Mouse (Mus musculus) CH12.LX (cell line): Measurements from ENCODE around the gene A230050P20Rik. TPM values are rescaled to one million over a fixed set of nuclear protein-coding genes. Genes with fewer than 3 reads are reported as not detected.

Source experiments
- DNase-seq: peaks from one replicate; pipeline ENCODE4 v3.0.0-alpha.2; 2013; ENCODE audit errors: extremely low read depth
- H3K27ac ChIP-seq: 2 replicates; pipeline ENCODE4 v1.5.1; 2012; ENCODE audit warnings: low read depth, mild to moderate bottlenecking, control low read depth, moderate library complexity; ENCODE audit not compliant: insufficient read depth
- H3K27me3 ChIP-seq: replicated peaks from 2 replicates; pipeline ENCODE3; 2012; ENCODE audit warnings: inconsistent platforms
- H3K36me3 ChIP-seq, 2 experiments: replicated peaks in 1 of 2; 2 replicates each; pipeline versions ENCODE3 to v1.6.1; 2012; ENCODE audit warnings: inconsistent platforms in 1 of 2, low read length in 1 of 2, mild to moderate bottlenecking in 1 of 2, mixed read lengths in 1 of 2, moderate library complexity in 1 of 2; ENCODE audit not compliant: control insufficient read depth in 1 of 2, insufficient read depth in 1 of 2
- H3K4me1 ChIP-seq, 2 experiments: 2 replicates each; pipeline ENCODE4 v1.6.1; 2012; ENCODE audit warnings: inconsistent platforms in 1 of 2, moderate library complexity in 1 of 2; ENCODE audit not compliant: insufficient read depth in 2 of 2, control insufficient read depth in 1 of 2
- H3K4me2 ChIP-seq: 2 replicates; pipeline ENCODE4 v1.6.1; 2012; ENCODE audit warnings: low read depth, mild to moderate bottlenecking, control low read depth; ENCODE audit not compliant: poor library complexity, insufficient read depth, severe bottlenecking
- H3K4me3 ChIP-seq, 3 experiments: fragments of 150-350 bp in 1 of 3; sonication (generic) in 1 of 3; replicated peaks in 1 of 3; 2 replicates each; pipeline versions ENCODE3 to v1.5.1; 2011 to 2012; ENCODE audit warnings: low read depth in 2 of 3, low read length in 2 of 3, mild to moderate bottlenecking in 2 of 3, moderate library complexity in 2 of 3, control low read depth in 1 of 3, improper control_type of control experiment in 1 of 3, inconsistent platforms in 1 of 3, mixed read lengths in 1 of 3; ENCODE audit not compliant: poor library complexity in 1 of 3
- H3K79me2 ChIP-seq: replicated peaks from 2 replicates; pipeline ENCODE4 v1.6.1; 2012; ENCODE audit warnings: mild to moderate bottlenecking, moderate library complexity; ENCODE audit not compliant: control insufficient read depth, poor library complexity, insufficient read depth, severe bottlenecking; ENCODE audit errors: extremely low read depth
- H3K9ac ChIP-seq: 2 replicates; pipeline ENCODE4 v1.6.1; 2012; ENCODE audit warnings: low read depth, mild to moderate bottlenecking, control low read depth, moderate library complexity; ENCODE audit not compliant: insufficient read depth
- H3K9me3 ChIP-seq: replicated peaks from 2 replicates; pipeline ENCODE3; 2012; ENCODE audit warnings: low read length, inconsistent platforms, mixed read lengths
- BHLHE40 ChIP-seq: IDR thresholded peaks from 2 replicates; pipeline ENCODE4 v1.6.1; 2011; ENCODE audit warnings: mild to moderate bottlenecking, low read depth, low read length, improper control_type of control experiment
- CHD1 ChIP-seq: IDR thresholded peaks from 2 replicates; pipeline ENCODE4 v1.6.1; 2012; ENCODE audit warnings: low read depth, low read length, improper control_type of control experiment, inconsistent platforms
- CHD2 ChIP-seq: IDR thresholded peaks from 2 replicates; pipeline ENCODE4 v1.6.1; 2011; ENCODE audit warnings: low read length, improper control_type of control experiment
- CTCF ChIP-seq, 2 experiments: IDR thresholded peaks in 1 of 2; conservative IDR thresholded peaks in 1 of 2; 2 replicates each; pipeline ENCODE4 v1.5.1; 2011 to 2012; ENCODE audit warnings: low read depth in 2 of 2, low read length in 2 of 2, improper control_type of control experiment in 1 of 2, inconsistent platforms in 1 of 2, mild to moderate bottlenecking in 1 of 2, moderate library complexity in 1 of 2
- E2F4 ChIP-seq: IDR thresholded peaks from 2 replicates; pipeline ENCODE4 v1.6.1; 2011; ENCODE audit warnings: low read depth, low read length, improper control_type of control experiment; ENCODE audit not compliant: insufficient replicate concordance
- ELF1 ChIP-seq: IDR thresholded peaks from 2 replicates; pipeline ENCODE4 v1.6.1; 2014; ENCODE audit warnings: low read depth, mild to moderate bottlenecking, inconsistent platforms, low read length, improper control_type of control experiment
- EP300 ChIP-seq: IDR thresholded peaks from 2 replicates; pipeline ENCODE4 v1.6.1; 2011; ENCODE audit warnings: low read length, improper control_type of control experiment
- ETS1 ChIP-seq: conservative IDR thresholded peaks from 2 replicates; pipeline ENCODE4 v1.6.1; 2012; ENCODE audit warnings: low read depth, mild to moderate bottlenecking, inconsistent platforms, low read length, improper control_type of control experiment, moderate library complexity
- GABPA ChIP-seq: IDR thresholded peaks from 2 replicates; pipeline ENCODE4 v1.6.1; 2012; ENCODE audit warnings: low read depth, low read length, improper control_type of control experiment, inconsistent platforms; ENCODE audit not compliant: insufficient replicate concordance
- HCFC1 ChIP-seq: IDR thresholded peaks from 2 replicates; pipeline ENCODE4 v1.6.1; 2012; ENCODE audit warnings: low read depth, mild to moderate bottlenecking, inconsistent platforms, low read length, improper control_type of control experiment
- IRF4 ChIP-seq: IDR thresholded peaks from 2 replicates; pipeline ENCODE4 v1.6.1; 2014; ENCODE audit warnings: low read depth, mild to moderate bottlenecking, inconsistent platforms, low read length, improper control_type of control experiment
- JUN ChIP-seq: IDR thresholded peaks from 2 replicates; pipeline ENCODE4 v1.6.1; 2011; ENCODE audit warnings: low read depth, mild to moderate bottlenecking, low read length, improper control_type of control experiment, moderate library complexity; ENCODE audit not compliant: insufficient read depth
- JUND ChIP-seq: conservative IDR thresholded peaks from 2 replicates; pipeline ENCODE4 v1.6.1; 2011; ENCODE audit warnings: low read depth, low read length, improper control_type of control experiment
- KAT2A ChIP-seq: IDR thresholded peaks from 2 replicates; pipeline ENCODE4 v1.6.1; 2012; ENCODE audit warnings: low read length, improper control_type of control experiment, inconsistent platforms; ENCODE audit not compliant: insufficient replicate concordance
- MAFK ChIP-seq: IDR thresholded peaks from 2 replicates; pipeline ENCODE4 v1.6.1; 2011; ENCODE audit warnings: low read length, improper control_type of control experiment; ENCODE audit not compliant: insufficient replicate concordance
- MAX ChIP-seq: IDR thresholded peaks from 2 replicates; pipeline ENCODE4 v1.6.1; 2011; ENCODE audit warnings: low read length, improper control_type of control experiment
- MAZ ChIP-seq: IDR thresholded peaks from 2 replicates; pipeline ENCODE4 v1.6.1; 2012; ENCODE audit warnings: low read depth, mild to moderate bottlenecking, inconsistent platforms, low read length, improper control_type of control experiment, moderate library complexity
- MEF2A ChIP-seq: IDR thresholded peaks from 2 replicates; pipeline ENCODE4 v1.6.1; 2014; ENCODE audit warnings: low read depth, mild to moderate bottlenecking, inconsistent platforms, low read length, improper control_type of control experiment, borderline replicate concordance
- MXI1 ChIP-seq: IDR thresholded peaks from 2 replicates; pipeline ENCODE4 v1.6.1; 2011; ENCODE audit warnings: mild to moderate bottlenecking, low read depth, low read length, improper control_type of control experiment
- MYC ChIP-seq: IDR thresholded peaks from 2 replicates; pipeline ENCODE4 v1.6.1; 2011; ENCODE audit warnings: low read depth, mild to moderate bottlenecking, improper control_type of control experiment, low read length
- NELFE ChIP-seq: IDR thresholded peaks from 2 replicates; pipeline ENCODE4 v1.6.1; 2011; ENCODE audit warnings: low read depth, low read length, improper control_type of control experiment
- NRF1 ChIP-seq: IDR thresholded peaks from 2 replicates; pipeline ENCODE4 v1.6.1; 2014; ENCODE audit warnings: low read depth, mild to moderate bottlenecking, inconsistent platforms, low read length, improper control_type of control experiment, moderate library complexity
- PAX5 ChIP-seq: IDR thresholded peaks from 2 replicates; pipeline ENCODE4 v1.6.1; 2012; ENCODE audit warnings: low read length, inconsistent platforms, mixed read lengths
- POLR2A ChIP-seq: IDR thresholded peaks from 2 replicates; pipeline ENCODE4 v1.6.1; 2011; ENCODE audit warnings: low read depth, mild to moderate bottlenecking, improper control_type of control experiment, low read length
- POLR2AphosphoS2 ChIP-seq: IDR thresholded peaks from 2 replicates; pipeline ENCODE4 v1.6.1; 2011; ENCODE audit warnings: low read depth, low read length, improper control_type of control experiment
- RAD21 ChIP-seq: IDR thresholded peaks from 2 replicates; pipeline ENCODE4 v1.6.1; 2011; ENCODE audit warnings: low read depth, mild to moderate bottlenecking, low read length, improper control_type of control experiment, moderate library complexity
- RCOR1 ChIP-seq: conservative IDR thresholded peaks from 2 replicates; pipeline ENCODE4 v1.6.1; 2012; ENCODE audit warnings: low read depth, mild to moderate bottlenecking, inconsistent platforms, low read length, improper control_type of control experiment
- SIN3A ChIP-seq: IDR thresholded peaks from 2 replicates; pipeline ENCODE4 v1.6.1; 2012; ENCODE audit warnings: low read length, improper control_type of control experiment, inconsistent platforms
- SMC3 ChIP-seq: IDR thresholded peaks from 2 replicates; pipeline ENCODE4 v1.6.1; 2011; ENCODE audit warnings: low read depth, low read length, improper control_type of control experiment
- TBP ChIP-seq: conservative IDR thresholded peaks from 2 replicates; pipeline ENCODE4 v1.6.1; 2011; ENCODE audit warnings: low read depth, low read length, improper control_type of control experiment
- TCF12 ChIP-seq: IDR thresholded peaks from 2 replicates; pipeline ENCODE4 v1.6.1; 2014; ENCODE audit warnings: low read depth, mild to moderate bottlenecking, inconsistent platforms, low read length, improper control_type of control experiment
- UBTF ChIP-seq: IDR thresholded peaks from 2 replicates; pipeline ENCODE4 v1.6.1; 2012; ENCODE audit warnings: low read depth, mild to moderate bottlenecking, inconsistent platforms, low read length, improper control_type of control experiment, moderate library complexity
- USF1 ChIP-seq: IDR thresholded peaks from 2 replicates; pipeline ENCODE4 v1.6.1; 2014; ENCODE audit warnings: low read depth, mild to moderate bottlenecking, inconsistent platforms, low read length, improper control_type of control experiment
- USF2 ChIP-seq: conservative IDR thresholded peaks from 2 replicates; pipeline ENCODE4 v1.6.1; 2011; ENCODE audit warnings: low read depth, low read length, improper control_type of control experiment
- ZC3H11A ChIP-seq: IDR thresholded peaks from 2 replicates; pipeline ENCODE4 v1.6.1; 2012; ENCODE audit warnings: low read depth, mild to moderate bottlenecking, inconsistent platforms, low read length, improper control_type of control experiment
- ZKSCAN1 ChIP-seq: IDR thresholded peaks from 2 replicates; pipeline ENCODE4 v1.6.1; 2012; ENCODE audit warnings: low read depth, inconsistent platforms, low read length, improper control_type of control experiment, borderline replicate concordance
- ZMIZ1 ChIP-seq: IDR thresholded peaks from 2 replicates; pipeline ENCODE4 v1.6.1; 2012; ENCODE audit warnings: low read depth, mild to moderate bottlenecking, inconsistent platforms, low read length, improper control_type of control experiment
- ZNF384 ChIP-seq: IDR thresholded peaks from 2 replicates; pipeline ENCODE4 v1.6.1; 2012; ENCODE audit warnings: low read depth, low read length, improper control_type of control experiment, inconsistent platforms
- dilution Hi-C: fragments of 300-500 bp; cut with MboI; formaldehyde crosslinking; loops from 2 replicates; pipeline ENCODE4 v1.14.3; 2020; ENCODE audit warnings: low sequenced_read_pairs; ENCODE audit not compliant: extremely low pct_unique_long_range_greater_than_20kb, extremely low pct_ligation_motif_present
- in situ Hi-C: fragments of 300-500 bp; cut with MboI; formaldehyde crosslinking; loops from 3 replicates; pipeline ENCODE4 v1.14.3; 2019; ENCODE audit warnings: low sequenced_read_pairs, low pct_ligation_motif_present, low pct_unique_long_range_greater_than_20kb, mixed read lengths
- polyA plus RNA-seq: library from polyadenylated mRNA; unstranded; fragments of >175 nt; gene quantifications from 2 replicates; pipeline ENCODE4 v1.2.1, GENCODE M21; 2012; ENCODE audit warnings: low read depth; ENCODE audit not compliant: insufficient read length
- total RNA-seq, 2 experiments: library from RNA; depleted of rRNA; stranded (reverse); fragments of 300-350 nt in 1 of 2; fragments of >200 nt in 1 of 2; gene quantifications; 2 replicates each; pipeline ENCODE4 v1.2.3; 2012 to 2014

Gene A230050P20Rik
- total and polyA plus RNA-seq, 3 experiments, result 3.3 to 25.2 (median 11.0) TPM

DNA sequence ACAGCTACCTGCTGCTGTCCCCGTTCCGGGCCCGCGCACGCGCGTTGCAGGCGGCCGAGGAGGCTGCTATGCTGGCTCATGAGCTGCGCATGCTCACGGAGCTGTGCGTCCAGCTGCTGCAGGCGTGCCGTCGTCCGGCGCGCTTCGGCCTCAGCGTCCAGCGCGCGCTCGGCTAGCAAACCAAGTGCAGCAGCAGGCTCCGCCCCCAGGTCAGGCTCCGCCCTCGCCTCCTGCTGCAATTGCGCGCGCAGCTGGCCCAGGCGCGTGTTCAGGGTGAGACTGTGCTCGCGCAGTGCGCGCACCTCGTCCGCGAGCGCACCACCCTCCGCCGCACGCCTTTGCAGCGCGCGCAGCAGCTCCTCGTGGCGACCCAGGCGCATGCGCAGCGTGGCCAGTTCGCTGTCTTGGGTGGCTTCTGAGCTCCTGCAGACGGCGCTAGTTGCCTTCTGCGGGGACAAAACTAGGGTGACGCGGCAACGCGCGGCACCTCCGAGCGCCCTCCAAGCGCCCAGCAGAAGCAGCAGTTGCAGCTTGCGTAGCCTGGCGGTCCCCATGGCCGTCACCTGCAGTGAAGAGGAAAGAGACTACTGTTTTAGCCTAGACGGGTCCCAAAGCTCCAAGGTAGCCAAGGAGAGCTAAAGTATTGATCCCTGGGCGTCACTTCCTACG lies 9.7 kb downstream of the A230050P20Rik start:
- in situ Hi-C loops, result no loop called here
- TF ChIP-seq KAT2A (0 out of 2 replicates have a peak, but pooled peaks have one; percentile 66), MAFK (no peak; the same call in 1 of the 2 replicates), ZNF384 (no peak), SMC3 (peak; percentile 71), MYC (peak; percentile 96), ELF1 (no peak; the same call in 1 of the 2 replicates), RAD21 (peak; percentile 85), PAX5 (no peak), IRF4 (peak; percentile 72; the same call in 1 of the 2 replicates), UBTF (no peak), MEF2A (peak; percentile 60), USF2 (no peak), ETS1 (peak; percentile 7; the same call in 1 of the 2 replicates), MAZ (0 out of 2 replicates have a peak, but pooled peaks have one; percentile 29), JUN (no peak), ZMIZ1 (peak; percentile 55), CHD2 (no peak), POLR2A (peak; percentile 85), EP300 (no peak), MAX (peak; percentile 95), BHLHE40 (peak; percentile 88), CTCF (conservative IDR thresholded peaks at IDR 0.05 in 1 of 2, IDR thresholded peaks at IDR 0.05 in 1 of 2; ENCODE audit: low read depth in 2 of 2, low read length in 2 of 2) (peak in 1 of 2 experiments; percentile 96; a peak in 2 of 4 replicates), JUND (no peak), ZKSCAN1 (no peak), NELFE (peak; percentile 67), RCOR1 (no peak), NRF1 (peak; percentile 93), USF1 (peak; percentile 30), HCFC1 (peak; percentile 56), TCF12 (peak; percentile 81; the same call in 1 of the 2 replicates), E2F4 (0 out of 2 replicates have a peak, but pooled peaks have one; percentile 10), POLR2AphosphoS2 (peak; percentile 42; the same call in 1 of the 2 replicates), TBP (peak; percentile 49; the same call in 1 of the 2 replicates), GABPA (no peak), CHD1 (no peak; the same call in 1 of the 2 replicates), SIN3A (peak; percentile 65), ZC3H11A (no peak), MXI1 (peak; percentile 79)
- Histone ChIP-seq H3K27ac (peak overlapping the region; percentile 93), H3K27me3 (peaks cover 18% of the 10 kb centered on the region), H3K9me3 (no peaks in the 10 kb centered on the region), H3K9ac (peak overlapping the region; percentile 71), H3K4me3 (peak overlapping the region; percentile 33 to 59 (median 52)), H3K4me2 (peak overlapping the region; percentile 35; the same call in 1 of the 2 replicates), H3K4me1 (peaks cover 22 to 23% of the 10 kb centered on the region in 2 experiments), H3K79me2 (no peaks in the 10 kb centered on the region), H3K36me3 (peaks cover 18 to 20% of the 10 kb centered on the region in 2 experiments)
- dilution Hi-C loops, result no loop called here
- DNase-seq, result peak; percentile 98
